In the genomic region with DNA sequence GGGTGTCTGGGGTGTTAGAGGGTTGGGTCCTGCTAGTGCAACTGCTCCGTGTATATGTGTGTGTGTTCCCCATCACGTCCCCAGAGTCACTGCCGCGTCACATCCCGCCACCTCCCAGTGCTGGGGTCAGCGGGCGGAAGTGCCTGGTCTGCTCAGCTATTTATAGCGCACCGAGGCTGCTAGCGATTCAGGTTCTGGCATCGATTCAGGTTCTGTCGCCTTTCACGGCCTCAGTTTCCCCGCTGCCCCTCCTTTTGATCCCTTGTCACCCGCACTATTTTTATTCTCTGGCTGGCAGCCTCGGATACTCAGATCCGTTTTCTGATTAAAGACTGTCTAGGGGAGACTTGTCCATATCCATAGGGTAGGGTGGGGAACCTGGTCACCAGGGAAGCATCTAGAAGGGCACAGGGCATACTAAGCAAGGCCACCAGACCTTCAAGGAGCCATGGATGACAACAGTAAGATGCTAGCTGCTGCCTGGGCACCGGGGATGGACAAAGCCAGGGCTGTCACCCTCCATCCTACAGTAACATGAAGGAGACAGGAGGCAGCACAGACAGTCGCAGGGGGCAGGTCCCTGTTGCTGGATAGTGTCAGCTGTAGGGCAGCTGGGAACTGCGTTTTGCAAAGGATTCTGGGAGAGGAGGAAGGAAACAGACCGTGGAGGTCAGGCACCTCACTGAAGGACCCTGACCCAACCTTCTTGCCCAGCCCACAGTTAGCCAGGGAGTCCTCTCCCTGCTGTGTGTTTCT, we compare ENCODE assay signal across 8 mouse cellular contexts. TPM values are rescaled to one million over a fixed set of nuclear protein-coding genes. Genes with fewer than 3 reads are reported as not detected.
DNase-seq lines count a peak whose midpoint lies in the region; ATAC-seq and TF ChIP-seq lines count a peak whose summit lies in the region.

No protein-coding gene starts in this region.

- peaks cover 17% of the 10 kb centered on the region for H3K36me3 ChIP-seq in forebrain, postnatal 0 days (ENCODE audit: insufficient read depth)
- H3K36me3 ChIP-seq in kidney, postnatal 0 days (ENCODE audit: insufficient read depth, low read length): no peaks in the 10 kb centered on the region
- H3K36me3 ChIP-seq in midbrain, embryonic 13.5 days: peaks cover 11% of the 10 kb centered on the region

- no peak for TF ChIP-seq CTCF in left cerebral cortex, adult 2 months (IDR thresholded peaks at IDR 0.05)
- no peak for TF ChIP-seq CTCF in forebrain, postnatal 0 days (IDR thresholded peaks at IDR 0.05; ENCODE audit: low read depth)
- TF ChIP-seq CTCF in kidney, postnatal 0 days (IDR thresholded peaks at IDR 0.05; ENCODE audit: low read depth): no peak

- H3K9ac ChIP-seq in forebrain, postnatal 0 days: peak overlapping the region; percentile 7; the same call in 1 of the 2 replicates
- no peak overlapping the region for H3K9ac ChIP-seq in kidney, postnatal 0 days (ENCODE audit: low read depth, low read length)
- H3K9ac ChIP-seq in midbrain, embryonic 13.5 days (replicated peaks): no peak overlapping the region; the same call in 1 of the 2 replicates

- no peak for ATAC-seq in forebrain, postnatal 0 days
- ATAC-seq in kidney, postnatal 0 days (replicated peaks; ENCODE audit: low FRiP score, low read depth): no peak
- ATAC-seq in midbrain, embryonic 13.5 days: no peak
- ATAC-seq in frontal cortex, adult (ENCODE audit: low TSS enrichment): no peak

- no peaks in the 10 kb centered on the region for H3K9me3 ChIP-seq in forebrain, postnatal 0 days (ENCODE audit: low read length)
- H3K9me3 ChIP-seq in kidney, postnatal 0 days (replicated peaks; ENCODE audit: low read length): no peaks in the 10 kb centered on the region
- H3K9me3 ChIP-seq in midbrain, embryonic 13.5 days: no peaks in the 10 kb centered on the region

- intact Hi-C loops in left cerebral cortex, adult 2 months (cut with DNase I): no loop called here

- peaks cover 16% of the 10 kb centered on the region for H3K4me1 ChIP-seq in forebrain, postnatal 0 days (ENCODE audit: insufficient read depth)
- H3K4me1 ChIP-seq in kidney, postnatal 0 days (replicated peaks; ENCODE audit: insufficient read depth, low read length): peaks cover 27% of the 10 kb centered on the region
- H3K4me1 ChIP-seq in midbrain, embryonic 13.5 days (replicated peaks): peaks cover 59% of the 10 kb centered on the region

- H3K4me2 ChIP-seq in forebrain, postnatal 0 days (ENCODE audit: low read depth): peak overlapping the region; percentile 35
- peak overlapping the region; percentile 30 for H3K4me2 ChIP-seq in kidney, postnatal 0 days (ENCODE audit: low read length)
- H3K4me2 ChIP-seq in midbrain, embryonic 13.5 days (replicated peaks): peak overlapping the region; percentile 37

- no peaks in the 10 kb centered on the region for H3K27me3 ChIP-seq in forebrain, postnatal 0 days (ENCODE audit: insufficient read depth, low read length)
- H3K27me3 ChIP-seq in kidney, postnatal 0 days (ENCODE audit: insufficient read depth, low read length): peaks cover 5% of the 10 kb centered on the region; the same call in 1 of the 2 replicates
- H3K27me3 ChIP-seq in midbrain, embryonic 13.5 days: peaks cover 23% of the 10 kb centered on the region

- WGBS in forebrain, postnatal 0 days: 7% methylated on average over 21 of the region's 21 CpGs
- 1% methylated on average over 21 of the region's 21 CpGs for WGBS in kidney, postnatal 0 days
- 6% methylated on average over 21 of the region's 21 CpGs for WGBS in midbrain, embryonic 13.5 days

- peak overlapping the region; percentile 78 for H3K27ac ChIP-seq in left cerebral cortex, adult 2 months
- no peak overlapping the region for H3K27ac ChIP-seq in forebrain, postnatal 0 days (ENCODE audit: low read depth, low read length)
- H3K27ac ChIP-seq in kidney, postnatal 0 days: no peak overlapping the region
- H3K27ac ChIP-seq in midbrain, embryonic 13.5 days: no peak overlapping the region

- peak overlapping the region; percentile 36 for H3K4me3 ChIP-seq in left cerebral cortex, adult 2 months
- H3K4me3 ChIP-seq in forebrain, postnatal 0 days (ENCODE audit: low read depth, low read length): no peak overlapping the region
- H3K4me3 ChIP-seq in kidney, postnatal 0 days (replicated peaks; ENCODE audit: low read depth, low read length): peak overlapping the region; percentile 12; the same call in 1 of the 2 replicates
- H3K4me3 ChIP-seq in midbrain, embryonic 13.5 days (replicated peaks): peak overlapping the region; percentile 11; the same call in 1 of the 2 replicates

- DNase-seq in left cerebral cortex, adult 2 months (ENCODE audit: extremely low spot score in 1 of 2, low spot score in 2 of 2): peak; percentile 46
- DNase-seq in left cerebral cortex, adult 11 months (ENCODE audit: low spot score): no peak
- peak; percentile 53 for DNase-seq in NIH3T3 (ENCODE audit: low read depth)
- DNase-seq in forebrain, postnatal 0 days: no peak
- DNase-seq in kidney, postnatal 0 days (ENCODE audit: low spot score): peak; percentile 69
- DNase-seq in ovary, postnatal 10 days (ENCODE audit: low spot score): no peak

RNA-seq across cellular contexts. Expression of a gene that starts 3.2 kb away (rescaled TPM):
- total RNA-seq in left cerebral cortex, adult 2 months (2021): 100 to 1,000 TPM; 313 to 351 TPM
- total RNA-seq in forebrain, postnatal 0 days (2014; rRNA removed): 84.8 and 89.2 TPM in 2 replicates
- 14.2 and 18.8 TPM in 2 replicates for polyA plus RNA-seq in forebrain, postnatal 0 days (2015; fragmentation: Nextera tagmentation; extraction: Ambion mirVana)
- 0.50 and 0.60 TPM in 2 replicates for polyA plus RNA-seq in kidney, postnatal 0 days (2015; fragmentation: Nextera tagmentation; extraction: Ambion mirVana)
- 17.1 and 18.5 TPM in 2 replicates for polyA plus RNA-seq in midbrain, embryonic 13.5 days (2015; fragmentation: Nextera tagmentation; extraction: Ambion mirVana)

RNA-seq across cellular contexts. Expression of a gene that starts 7.7 kb away (rescaled TPM):
- 1 to 10 TPM; 5.5 to 5.8 TPM for total RNA-seq in left cerebral cortex, adult 2 months (2021)
- total RNA-seq in forebrain, postnatal 0 days (2014; rRNA removed): 5.2 and 7.3 TPM in 2 replicates
- polyA plus RNA-seq in forebrain, postnatal 0 days (2015; fragmentation: Nextera tagmentation; extraction: Ambion mirVana): 2.8 and 4.4 TPM in 2 replicates
- 5.3 TPM in 2 replicates for polyA plus RNA-seq in kidney, postnatal 0 days (2015; fragmentation: Nextera tagmentation; extraction: Ambion mirVana)
- 2.5 and 2.7 TPM in 2 replicates for polyA plus RNA-seq in midbrain, embryonic 13.5 days (2015; fragmentation: Nextera tagmentation; extraction: Ambion mirVana)

RNA-seq across cellular contexts. Expression of a gene that starts 20.6 kb away (rescaled TPM):
- total RNA-seq in left cerebral cortex, adult 2 months (2021): 1 to 10 TPM; 1.2 to 4.7 TPM
- 1.6 and 1.8 TPM in 2 replicates for total RNA-seq in forebrain, postnatal 0 days (2014; rRNA removed)
- polyA plus RNA-seq in forebrain, postnatal 0 days (2015; fragmentation: Nextera tagmentation; extraction: Ambion mirVana): 0.36 and 1.4 TPM in 2 replicates
- 1.3 TPM in 2 replicates for polyA plus RNA-seq in kidney, postnatal 0 days (2015; fragmentation: Nextera tagmentation; extraction: Ambion mirVana)
- 0.70 and 0.79 TPM in 2 replicates for polyA plus RNA-seq in midbrain, embryonic 13.5 days (2015; fragmentation: Nextera tagmentation; extraction: Ambion mirVana)

RNA-seq across cellular contexts. Expression of a gene that starts 33.2 kb away (rescaled TPM):
- under 1 TPM; 0.68 to 0.79 TPM for total RNA-seq in left cerebral cortex, adult 2 months (2021)
- 0.24 and 0.92 TPM in 2 replicates for total RNA-seq in forebrain, postnatal 0 days (2014; rRNA removed)
- 0.44 and 0.49 TPM in 2 replicates for polyA plus RNA-seq in forebrain, postnatal 0 days (2015; fragmentation: Nextera tagmentation; extraction: Ambion mirVana)
- 4.3 TPM in 2 replicates for polyA plus RNA-seq in kidney, postnatal 0 days (2015; fragmentation: Nextera tagmentation; extraction: Ambion mirVana)
- 0.28 and 0.31 TPM in 2 replicates for polyA plus RNA-seq in midbrain, embryonic 13.5 days (2015; fragmentation: Nextera tagmentation; extraction: Ambion mirVana)

RNA-seq across cellular contexts. Expression of a gene that starts 57.1 kb away (rescaled TPM):
- total RNA-seq in left cerebral cortex, adult 2 months (2021): 100 to 1,000 TPM; 184 TPM
- total RNA-seq in forebrain, postnatal 0 days (2014; rRNA removed): 97.2 and 101 TPM in 2 replicates
- 62.4 and 68.7 TPM in 2 replicates for polyA plus RNA-seq in forebrain, postnatal 0 days (2015; fragmentation: Nextera tagmentation; extraction: Ambion mirVana)
- polyA plus RNA-seq in kidney, postnatal 0 days (2015; fragmentation: Nextera tagmentation; extraction: Ambion mirVana): 3.4 and 4.1 TPM in 2 replicates
- polyA plus RNA-seq in midbrain, embryonic 13.5 days (2015; fragmentation: Nextera tagmentation; extraction: Ambion mirVana): 63.9 and 65.5 TPM in 2 replicates

Comparison
In these comparisons a context has a peak if more than half of its experiments do, and no peak if none do; other contexts are left out.
1. DNase-seq: peak in left cerebral cortex, adult 2 months (2 of 2), NIH3T3 (single experiment) and kidney, postnatal 0 days (single experiment); none in left cerebral cortex, adult 11 months (single experiment), forebrain, postnatal 0 days (single experiment) and ovary, postnatal 10 days (single experiment).
2. Peak in every context shown above with its lines, with median percentiles within 50 percentile points of each other: H3K4me2 ChIP-seq.